In genomic region chr11:119041325-119041716, GRCm38 (mm10) we compare ENCODE assay signal across 9 mouse cellular contexts. TPM values are rescaled to one million over a fixed set of nuclear protein-coding genes. Genes with fewer than 3 reads are reported as not detected.
DNase-seq lines count a peak whose midpoint lies in the region; ATAC-seq lines count a peak whose summit lies in the region.
"Had no signal": no experiment of that assay in that cellular context is flagged by ENCODE, and none has a peak within 500 bp of the region (broad histone marks: within the 10 kb centered on the region; RNA-seq: fewer than 3 reads in every experiment).

No protein-coding gene starts in this region.

- H3K27me3 ChIP-seq in heart, embryonic 11.5 days (ENCODE audit: control insufficient read depth, insufficient read depth, low read length) = peaks cover 82% of the 10 kb centered on the region
- peaks cover 71% of the 10 kb centered on the region for H3K27me3 ChIP-seq in intestine, embryonic 15.5 days (replicated peaks)
- H3K27me3 ChIP-seq in midbrain, embryonic 15.5 days (replicated peaks) = peaks cover 70% of the 10 kb centered on the region

- peak overlapping the region; percentile 80 for H3K4me2 ChIP-seq in heart, embryonic 11.5 days
- H3K4me2 ChIP-seq in intestine, embryonic 15.5 days (replicated peaks) = peak overlapping the region; percentile 97
- H3K4me2 ChIP-seq in midbrain, embryonic 15.5 days = peak overlapping the region; percentile 90

- H3K4me1 ChIP-seq in heart, embryonic 11.5 days (ENCODE audit: control insufficient read depth, insufficient read depth, low read length) = peaks cover 37% of the 10 kb centered on the region
- peaks cover 6% of the 10 kb centered on the region for H3K4me1 ChIP-seq in brown adipose tissue, adult 24 weeks (ENCODE audit: control insufficient read depth, insufficient read depth, insufficient read length, low read length)
- H3K4me1 ChIP-seq in intestine, embryonic 15.5 days (replicated peaks) = peaks cover 68% of the 10 kb centered on the region
- peaks cover 61% of the 10 kb centered on the region for H3K4me1 ChIP-seq in midbrain, embryonic 15.5 days

- WGBS in heart, embryonic 11.5 days (ENCODE audit: insufficient replicate concordance) = under 1% methylated on average over 31 of the region's 31 CpGs
- under 1% methylated on average over 31 of the region's 31 CpGs for WGBS in intestine, embryonic 15.5 days
- 0% methylated on average over 30 of the region's 31 CpGs for WGBS in midbrain, embryonic 15.5 days

- H3K36me3 ChIP-seq in heart, embryonic 11.5 days (ENCODE audit: control insufficient read depth, insufficient read depth, low read length) = peaks cover 4% of the 10 kb centered on the region
- H3K36me3 ChIP-seq in intestine, embryonic 15.5 days = 0 out of 2 replicates have a peak, but pooled peaks cover 8% of the 10 kb centered on the region
- peaks cover 5% of the 10 kb centered on the region for H3K36me3 ChIP-seq in midbrain, embryonic 15.5 days (replicated peaks)

- H3K9ac ChIP-seq in heart, embryonic 11.5 days (ENCODE audit: low read depth, low read length) = peak overlapping the region; percentile 36
- peak overlapping the region; percentile 63 for H3K9ac ChIP-seq in intestine, embryonic 15.5 days
- peak overlapping the region; percentile 71 for H3K9ac ChIP-seq in midbrain, embryonic 15.5 days

- ATAC-seq in heart, embryonic 11.5 days (replicated peaks; ENCODE audit: insufficient number of reproducible peaks, low FRiP score, low TSS enrichment) = peak; percentile 44; the same call in 1 of the 2 replicates
- peak; percentile 56 for ATAC-seq in intestine, embryonic 15.5 days
- peak; percentile 80 for ATAC-seq in midbrain, embryonic 15.5 days (replicated peaks)

- DNase-seq in heart, postnatal 36 days = no peak
- DNase-seq in 3T3-L1 (ENCODE audit: low read depth, low spot score) = peak; percentile 23
- no peak for DNase-seq in urinary bladder, postnatal 25 days (ENCODE audit: low spot score)
- DNase-seq in adrenal gland, postnatal 25 days = no peak

- no peaks in the 10 kb centered on the region for H3K9me3 ChIP-seq in heart, embryonic 11.5 days (replicated peaks; ENCODE audit: control insufficient read depth, low read length)
- no peaks in the 10 kb centered on the region for H3K9me3 ChIP-seq in intestine, embryonic 15.5 days
- H3K9me3 ChIP-seq in midbrain, embryonic 15.5 days = no peaks in the 10 kb centered on the region

- H3K27ac ChIP-seq in heart, embryonic 11.5 days (ENCODE audit: low read depth, low read length) = no peak overlapping the region
- no peak overlapping the region for H3K27ac ChIP-seq in brown adipose tissue, adult 24 weeks (replicated peaks; ENCODE audit: low read depth, low read length)
- H3K27ac ChIP-seq in intestine, embryonic 15.5 days = no peak overlapping the region
- H3K27ac ChIP-seq in midbrain, embryonic 15.5 days = peak overlapping the region; percentile 96

- intact Hi-C loops in heart, postnatal 36 days (cut with DNase I) = no loop called here

- peak overlapping the region; percentile 56 for H3K4me3 ChIP-seq in heart, embryonic 11.5 days (ENCODE audit: low read depth, low read length)
- peak overlapping the region; percentile 66 for H3K4me3 ChIP-seq in brown adipose tissue, adult 24 weeks (ENCODE audit: insufficient read depth, low read depth, low read length)
- H3K4me3 ChIP-seq in intestine, embryonic 15.5 days (replicated peaks) = peak overlapping the region; percentile 58
- peak overlapping the region; percentile 79 for H3K4me3 ChIP-seq in midbrain, embryonic 15.5 days

RNA-seq across cellular contexts. Expression of gene Cbx8, which starts 0.6 kb away (rescaled TPM):
- polyA plus RNA-seq in heart, embryonic 11.5 days (2014; fragmentation: Nextera tagmentation; extraction: Ambion mirVana) = 6.7 and 7.8 TPM in 2 replicates
- 1 to 10 TPM; 5.3 to 9.1 TPM for total RNA-seq in heart, postnatal 36 days (2021)
- 4.7 and 9.1 TPM in 2 replicates for polyA plus RNA-seq in brown adipose tissue, adult 24 weeks (2012; ENCODE audit: insufficient read depth, insufficient read length, missing spikeins)
- 7.4 and 7.9 TPM in 2 replicates for polyA plus RNA-seq in intestine, embryonic 15.5 days (2015; fragmentation: Nextera tagmentation; extraction: Ambion mirVana)
- polyA plus RNA-seq in midbrain, embryonic 15.5 days (2015; fragmentation: Nextera tagmentation; extraction: Ambion mirVana) = 9.6 and 9.7 TPM in 2 replicates
- 9.2 and 13.0 TPM in 2 replicates for total RNA-seq in adrenal gland, postnatal 25 days (2021)

RNA-seq across cellular contexts. Expression of gene Cbx2, which starts 18.6 kb away (rescaled TPM):
- 23.6 and 23.8 TPM in 2 replicates for polyA plus RNA-seq in heart, embryonic 11.5 days (2014; fragmentation: Nextera tagmentation; extraction: Ambion mirVana)
- 1 to 10 TPM; 3.2 to 3.9 TPM for total RNA-seq in heart, postnatal 36 days (2021)
- polyA plus RNA-seq in brown adipose tissue, adult 24 weeks (2012; ENCODE audit: insufficient read depth, insufficient read length, missing spikeins) = 0.91 and 1.1 TPM in 2 replicates
- 24.8 and 27.0 TPM in 2 replicates for polyA plus RNA-seq in intestine, embryonic 15.5 days (2015; fragmentation: Nextera tagmentation; extraction: Ambion mirVana)
- 17.6 and 19.6 TPM in 2 replicates for polyA plus RNA-seq in midbrain, embryonic 15.5 days (2015; fragmentation: Nextera tagmentation; extraction: Ambion mirVana)
- 8.9 and 9.8 TPM in 2 replicates for total RNA-seq in adrenal gland, postnatal 25 days (2021)

RNA-seq across cellular contexts. Expression of gene Cbx4, which starts 44.7 kb away (rescaled TPM):
- 6.3 and 7.7 TPM in 2 replicates for polyA plus RNA-seq in heart, embryonic 11.5 days (2014; fragmentation: Nextera tagmentation; extraction: Ambion mirVana)
- 10 to 100 TPM; 11.5 to 13.6 TPM for total RNA-seq in heart, postnatal 36 days (2021)
- 37.3 and 37.4 TPM in 2 replicates for polyA plus RNA-seq in brown adipose tissue, adult 24 weeks (2012; ENCODE audit: insufficient read depth, insufficient read length, missing spikeins)
- polyA plus RNA-seq in intestine, embryonic 15.5 days (2015; fragmentation: Nextera tagmentation; extraction: Ambion mirVana) = 10.7 and 11.2 TPM in 2 replicates
- 23.7 and 24.7 TPM in 2 replicates for polyA plus RNA-seq in midbrain, embryonic 15.5 days (2015; fragmentation: Nextera tagmentation; extraction: Ambion mirVana)
- 100 and 121 TPM in 2 replicates for total RNA-seq in adrenal gland, postnatal 25 days (2021)

RNA-seq across cellular contexts. Expression of gene Enpp7, which starts 53.3 kb away (rescaled TPM):
- not detected in 2 replicates for polyA plus RNA-seq in heart, embryonic 11.5 days (2014; fragmentation: Nextera tagmentation; extraction: Ambion mirVana)
- total RNA-seq in heart, postnatal 36 days (2021) = not detected
- polyA plus RNA-seq in brown adipose tissue, adult 24 weeks (2012; ENCODE audit: insufficient read depth, insufficient read length, missing spikeins) = not detected in 2 replicates
- polyA plus RNA-seq in intestine, embryonic 15.5 days (2015; fragmentation: Nextera tagmentation; extraction: Ambion mirVana) = 0.09 and 0.25 TPM in 2 replicates
- polyA plus RNA-seq in midbrain, embryonic 15.5 days (2015; fragmentation: Nextera tagmentation; extraction: Ambion mirVana) = not detected in 2 replicates
- not detected in 2 replicates for total RNA-seq in adrenal gland, postnatal 25 days (2021)
- total RNA-seq: neutrophil, adult 5-6 weeks had no signal
